Mouse (Mus musculus) bone marrow macrophage, adult 2 months (primary cell): ENCODE data around the gene Vav3.
"Not testable (repeated sequence)": the region's sequence is repeated elsewhere in the genome, so short reads cannot be mapped to it uniquely, and the experiment has no call there.

Experiments
- CTCF ChIP-seq: IDR thresholded peaks from 2 replicates; pipeline ENCODE4 v1.5.1; 2012; ENCODE audit warnings: low read depth, mild to moderate bottlenecking, low read length, moderate library complexity
- POLR2A ChIP-seq: IDR thresholded peaks from 2 replicates; pipeline ENCODE4 v1.6.1; 2012; ENCODE audit warnings: mild to moderate bottlenecking, low read depth, low read length, borderline replicate concordance

- TF ChIP-seq CTCF, POLR2A: not testable (repeated sequence)
Observed at GRCm38 (mm10) chr3:109448249-109448648, 107.8 kb downstream of the Vav3 start.
